Mouse (Mus musculus) heart, adult 8-10 months (tissue): ENCODE measurements around the gene Cntn5. TPM values are rescaled to one million over a fixed set of nuclear protein-coding genes. Genes with fewer than 3 reads are reported as not detected.
"Not testable (repeated sequence)": the region's sequence is repeated elsewhere in the genome, so short reads cannot be mapped to it uniquely, and the experiment has no call there.

Source experiments
- DNase-seq: peaks from one replicate; pipeline ENCODE4 v3.0.0; 2022; ENCODE audit warnings: low spot score
- total RNA-seq, 4 experiments: library from RNA; stranded (reverse); gene quantifications; 2 replicates each; pipeline ENCODE4 v1.2.4; 2022

Cntn5 gene
- total RNA-seq, 4 experiments from 2014 or later, result 0.63 to 1.2 (median 0.82) TPM

- DNase-seq, result no peak
Observed at GRCm38 (mm10) chr9:10657144-10657748, 247.3 kb downstream of the Cntn5 start.

GRCm38 (mm10) chr9:10650632-10651031 lies 253.9 kb downstream of the Cntn5 start:
- DNase-seq, result no peak

- DNase-seq, result no peak
Observed at GRCm38 (mm10) chr9:10645951-10646350, 258.6 kb downstream of the Cntn5 start.

GRCm38 (mm10) chr9:10645045-10645830 lies 259.3 kb downstream of the Cntn5 start:
- DNase-seq, result peak; percentile 23

- no peak for DNase-seq
Observed at GRCm38 (mm10) chr9:10618036-10618435, 286.5 kb downstream of the Cntn5 start.

- no peak for DNase-seq
Observed at GRCm38 (mm10) chr9:10575346-10576241, 329.0 kb downstream of the Cntn5 start.

- DNase-seq, result no peak
Observed at GRCm38 (mm10) chr9:10569830-10570229, 334.7 kb downstream of the Cntn5 start.

GRCm38 (mm10) chr9:10540877-10541276 lies 363.7 kb downstream of the Cntn5 start:
- DNase-seq, result not testable (repeated sequence)

GRCm38 (mm10) chr9:10532248-10532647 lies 372.3 kb downstream of the Cntn5 start:
- no peak for DNase-seq

- DNase-seq, result no peak
Observed at GRCm38 (mm10) chr9:10531087-10531486, 373.5 kb downstream of the Cntn5 start.

- no peak for DNase-seq
Observed at GRCm38 (mm10) chr9:10529528-10529927, 375.0 kb downstream of the Cntn5 start.

- no peak for DNase-seq
Observed at GRCm38 (mm10) chr9:10529113-10529512, 375.5 kb downstream of the Cntn5 start.

- DNase-seq, result no peak
Observed at GRCm38 (mm10) chr9:10528692-10529091, 375.9 kb downstream of the Cntn5 start.

GRCm38 (mm10) chr9:10525915-10526667 lies 378.5 kb downstream of the Cntn5 start:
- DNase-seq, result no peak

GRCm38 (mm10) chr9:10522604-10523003 lies 382.0 kb downstream of the Cntn5 start:
- no peak for DNase-seq

- DNase-seq, result no peak
Observed at GRCm38 (mm10) chr9:10521054-10521453, 383.5 kb downstream of the Cntn5 start.

GRCm38 (mm10) chr9:10492243-10492642 lies 412.3 kb downstream of the Cntn5 start:
- no peak for DNase-seq

- no peak for DNase-seq
Observed at GRCm38 (mm10) chr9:10471484-10472125, 433.0 kb downstream of the Cntn5 start.

- DNase-seq, result no peak
Observed at GRCm38 (mm10) chr9:10464758-10465157, 439.8 kb downstream of the Cntn5 start.

- no peak for DNase-seq
Observed at GRCm38 (mm10) chr9:10457900-10458299, 446.7 kb downstream of the Cntn5 start.
